Mouse (Mus musculus) frontal cortex, postnatal 25 days (tissue): ENCODE results near the gene Polr1e.
"Not testable (repeated sequence)": the region's sequence is repeated elsewhere in the genome, so short reads cannot be mapped to it uniquely, and the experiment has no call there.

Source experiments
- DNase-seq, 2 experiments: peaks; one replicate each; pipeline ENCODE4 v3.0.0; 2022; ENCODE audit warnings: low spot score in 2 of 2

Gene Polr1e

DNA sequence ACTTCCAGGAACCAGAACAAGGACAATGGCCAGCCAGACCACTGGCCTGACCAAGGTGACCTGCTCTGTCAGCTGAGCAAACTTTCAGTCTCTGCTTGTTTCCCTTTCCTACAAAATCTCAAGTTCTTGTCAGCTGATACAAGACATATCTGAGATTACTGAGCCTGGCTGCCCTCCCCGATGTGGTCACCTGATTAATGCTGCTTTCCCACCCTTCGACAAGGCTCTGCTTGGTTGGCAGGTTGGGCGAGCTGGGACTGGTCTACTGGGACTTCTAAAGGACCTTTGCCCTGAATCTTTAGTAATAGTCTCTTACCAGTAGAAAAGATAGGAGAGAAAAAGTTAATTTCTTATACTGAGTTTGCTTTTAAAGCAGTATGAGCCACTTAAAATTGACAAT is 12.9 kb upstream of the Polr1e start:
- no peak for DNase-seq

- no peak for DNase-seq
Observed at GRCm38 (mm10) chr4:45010806-45011415, 7.5 kb upstream of the Polr1e start.

- peak in 1 of 2 experiments; percentile 41 for DNase-seq
Observed at GRCm38 (mm10) chr4:45011581-45012104, 6.7 kb upstream of the Polr1e start.

DNA sequence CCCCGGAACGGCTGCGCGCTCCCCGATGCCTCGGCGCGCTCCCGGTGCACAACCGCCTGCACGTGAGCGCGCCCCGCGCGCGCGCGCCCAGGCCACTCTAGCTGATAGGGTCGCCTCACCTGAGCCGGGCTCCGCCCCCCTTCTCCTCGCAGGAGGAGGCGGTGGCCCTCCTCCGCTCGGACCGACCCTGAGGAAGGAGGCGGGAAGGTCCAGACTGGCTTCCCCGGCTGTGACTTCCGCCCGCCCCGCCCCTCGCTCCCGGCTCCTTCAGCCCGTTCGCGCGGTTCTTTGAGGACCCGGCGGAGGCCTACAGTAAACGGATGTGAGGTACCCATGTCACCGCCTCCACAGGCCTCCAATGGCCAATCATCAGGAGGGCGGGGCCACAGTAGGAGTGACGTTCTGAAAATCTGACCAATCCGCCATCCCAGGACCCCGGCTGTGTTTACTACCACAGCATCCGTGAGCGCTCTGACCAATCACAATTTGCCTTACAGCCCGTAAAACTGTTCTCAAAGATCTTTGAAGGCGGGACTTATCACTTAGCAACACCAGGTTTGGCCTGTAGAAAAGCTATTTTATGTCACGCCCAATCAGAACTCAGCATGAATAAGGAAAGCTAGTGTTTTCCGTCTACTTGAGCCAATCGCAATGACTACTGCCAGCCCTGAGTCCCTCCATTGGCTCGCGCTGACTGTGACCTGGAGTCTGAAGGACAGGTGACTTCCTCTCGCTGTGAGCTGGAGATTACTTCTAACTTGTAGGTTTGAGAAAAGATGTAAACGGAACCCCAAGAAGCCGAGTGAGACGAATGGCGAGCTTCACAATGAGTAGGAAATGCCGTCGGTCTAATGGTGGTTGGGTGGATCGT is 6.0 kb upstream of the Polr1e start, which contains the start of gene Zbtb5:
TSS of gene Zbtb5 (minus strand) at position 308 of the 871 bp plus-strand sequence.
- DNase-seq: peak; percentile 99

DNA sequence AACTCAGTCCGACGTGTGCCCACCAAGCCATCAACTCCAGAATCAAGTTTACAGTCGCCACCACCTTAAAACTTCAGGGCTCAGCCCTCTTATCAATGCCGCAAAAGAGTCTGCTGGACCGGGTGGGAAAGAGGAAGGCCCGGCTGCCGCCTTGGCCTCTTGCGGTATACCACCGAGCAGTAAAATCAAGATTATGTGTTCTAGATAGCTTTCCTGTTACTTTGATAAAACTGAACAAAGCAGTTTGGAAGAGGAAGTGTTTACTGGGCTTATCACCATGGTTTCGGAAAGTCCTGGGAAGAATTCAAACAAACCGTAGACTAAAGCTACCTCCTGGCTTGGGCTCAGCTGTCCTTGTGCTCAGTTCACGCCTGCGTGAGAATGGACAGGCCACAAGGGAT is 5.4 kb upstream of the Polr1e start:
- no peak for DNase-seq

DNA sequence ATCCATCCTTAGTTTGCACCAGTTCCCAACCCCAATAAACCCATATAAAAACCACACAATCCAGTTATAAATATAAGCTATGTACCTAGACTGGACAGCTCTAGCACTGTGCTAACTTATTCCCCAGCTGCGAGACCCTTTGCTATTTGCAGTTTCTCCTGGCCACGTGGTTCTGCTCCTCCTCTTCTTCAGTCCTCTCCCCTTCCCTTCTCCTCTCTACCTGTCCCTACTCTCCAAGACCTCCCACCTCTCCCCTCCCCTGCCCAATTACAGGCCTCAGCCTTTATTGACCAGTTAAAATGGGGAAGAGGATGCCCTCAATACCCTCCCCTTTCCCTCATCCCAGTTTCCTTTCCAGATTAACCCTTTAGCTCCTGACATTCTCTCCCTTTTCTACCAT is 4.8 kb upstream of the Polr1e start:
- DNase-seq: no peak

DNA sequence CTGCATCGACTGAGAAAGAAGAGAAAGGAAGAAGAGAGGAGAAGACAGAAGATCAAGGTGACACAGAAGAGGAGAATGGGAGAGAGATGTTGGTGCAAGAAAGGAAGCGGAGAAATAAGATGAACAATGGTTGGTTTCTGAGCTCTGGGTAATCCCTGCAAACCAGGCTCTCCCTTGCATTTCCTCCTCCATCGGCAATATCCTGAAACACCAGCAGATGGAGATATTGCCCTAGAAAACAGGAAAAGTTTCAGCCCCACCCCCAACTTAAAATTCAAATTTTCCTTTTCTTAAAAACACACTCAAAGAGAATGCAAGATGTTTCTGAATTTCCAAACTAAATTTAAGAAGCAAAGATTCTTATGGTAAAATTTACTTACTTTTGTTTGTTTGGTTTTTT is 2.8 kb upstream of the Polr1e start:
- DNase-seq: peak; percentile 29 to 54

- DNase-seq: no peak
Observed at GRCm38 (mm10) chr4:45019009-45019408, 626 bp downstream of the Polr1e start.

- no peak for DNase-seq
Observed at GRCm38 (mm10) chr4:45026459-45026858, 8.1 kb downstream of the Polr1e start.

DNA sequence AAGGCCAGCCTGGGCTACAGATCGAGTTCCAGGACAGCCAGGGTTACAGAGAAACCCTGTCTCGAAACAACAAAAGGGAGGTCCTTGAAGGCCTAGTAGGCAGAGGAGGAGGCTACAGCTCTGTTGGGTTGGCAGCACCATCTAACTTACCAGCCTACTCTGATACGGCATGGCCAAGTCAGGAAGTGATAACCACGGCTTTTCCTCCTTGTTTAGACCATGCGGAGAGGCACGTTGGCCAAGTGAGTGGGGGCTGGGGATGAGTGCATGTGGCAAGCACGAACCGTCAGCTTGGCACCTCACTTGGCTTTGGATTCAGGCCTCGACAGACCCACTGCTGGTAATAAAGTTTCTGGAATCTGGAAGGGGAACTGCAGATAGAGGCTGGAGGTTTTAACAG is 14.2 kb downstream of the Polr1e start:
- no peak for DNase-seq

DNA sequence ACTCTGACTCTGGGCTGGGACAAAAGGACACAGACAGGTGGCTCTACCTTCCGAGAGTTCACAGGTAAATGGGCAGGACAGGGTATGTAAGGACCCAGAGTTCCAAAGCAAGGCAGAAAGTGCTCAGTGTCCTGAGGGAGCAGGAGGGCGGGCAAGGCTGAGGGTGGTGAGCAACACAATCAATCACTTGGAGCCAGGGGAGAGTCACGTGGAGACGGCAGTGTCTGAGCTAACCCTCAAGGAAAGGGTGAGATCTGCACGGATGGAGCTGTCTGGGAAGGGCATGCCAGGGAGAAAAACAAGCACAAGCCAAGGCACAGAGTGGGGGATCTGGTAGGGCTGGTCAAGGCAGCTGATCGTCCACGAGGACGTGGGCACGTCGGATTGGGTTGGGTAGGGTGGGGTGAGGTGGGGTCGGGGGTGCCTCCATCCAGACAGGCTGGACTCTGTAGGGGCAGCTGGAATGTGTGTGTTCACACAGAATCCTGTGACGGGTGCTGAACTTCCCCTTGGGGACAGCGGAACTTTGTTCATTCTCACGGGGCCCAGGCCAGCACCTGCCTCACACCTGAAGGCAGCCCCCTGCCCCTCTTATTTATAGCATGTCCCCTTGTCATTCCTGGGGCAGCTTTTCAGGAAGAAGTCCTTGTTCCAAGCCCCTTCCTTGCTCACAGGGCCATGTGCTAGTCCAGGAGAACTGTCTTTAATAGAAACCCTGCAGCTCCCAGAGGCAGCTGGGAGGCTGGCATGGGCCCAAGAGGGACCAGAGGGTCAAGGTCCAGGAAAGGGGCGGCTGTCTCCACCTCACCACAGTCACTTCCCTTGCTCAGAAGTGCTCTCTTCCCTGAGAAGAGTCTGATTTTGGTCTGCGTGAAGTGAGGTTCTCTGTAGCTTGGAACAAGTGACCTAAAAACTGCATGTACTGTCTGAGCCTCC is 16.6 kb downstream of the Polr1e start:
- no peak for DNase-seq

DNA sequence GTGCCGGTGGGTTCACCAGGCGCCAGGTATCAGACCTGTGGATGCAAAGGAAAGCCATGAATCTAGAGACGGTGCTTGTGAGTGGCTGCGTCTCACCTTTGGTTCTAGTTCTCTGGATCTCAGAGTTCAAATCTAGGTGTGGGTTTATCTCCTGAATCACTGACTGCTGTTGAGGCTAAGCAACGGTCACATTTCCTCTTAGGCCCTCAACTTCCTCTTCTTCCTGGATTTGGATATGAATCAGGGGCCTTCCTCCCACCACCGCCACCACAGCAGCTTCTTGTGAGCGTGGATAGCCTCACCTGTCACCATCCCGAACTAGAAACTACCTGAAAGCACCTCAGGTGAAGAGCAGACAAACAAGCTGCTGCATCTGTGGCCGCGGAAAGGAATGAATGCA is 17.7 kb downstream of the Polr1e start:
- no peak for DNase-seq

DNA sequence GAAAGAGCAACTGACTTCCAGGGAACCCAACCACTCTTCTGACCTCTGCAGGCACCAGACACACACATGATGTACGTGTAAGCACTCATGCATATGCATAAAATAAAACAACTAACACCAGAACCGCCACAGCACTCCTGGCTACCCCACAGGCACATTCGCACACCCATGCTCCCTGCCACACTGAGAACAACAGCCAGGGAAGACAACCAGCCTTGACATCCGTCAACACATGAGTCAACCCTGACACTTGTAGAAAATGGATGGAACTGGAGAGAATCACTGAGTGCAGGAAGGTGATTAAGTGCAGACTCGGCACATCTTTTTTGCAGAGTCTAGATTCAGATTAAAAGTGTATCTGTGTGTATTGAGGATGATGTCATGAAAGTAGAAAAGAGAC is 18.2 kb downstream of the Polr1e start:
- DNase-seq: no peak

GRCm38 (mm10) chr4:45037455-45038410 is 19.4 kb downstream of the Polr1e start:
- no peak for DNase-seq

DNA sequence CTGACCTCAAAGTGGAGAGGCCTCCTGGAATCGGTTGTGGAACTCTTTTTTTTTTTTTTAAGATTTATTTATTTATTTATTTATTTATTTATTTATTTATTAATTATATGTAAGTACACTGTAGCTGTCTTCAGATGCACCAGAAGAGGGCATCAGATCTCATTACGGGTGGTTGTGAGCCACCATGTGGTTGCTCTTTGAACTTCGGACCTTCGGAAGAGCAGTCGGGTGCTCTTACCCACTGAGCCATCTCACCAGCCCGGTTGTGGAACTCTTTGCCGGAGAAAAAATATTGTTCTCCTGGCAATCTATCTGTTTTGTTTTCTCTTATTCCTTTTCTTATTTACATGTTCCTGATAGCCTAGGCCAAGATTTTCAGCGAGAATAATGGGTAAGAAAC is 20.5 kb downstream of the Polr1e start:
- not testable (repeated sequence) for DNase-seq

DNA sequence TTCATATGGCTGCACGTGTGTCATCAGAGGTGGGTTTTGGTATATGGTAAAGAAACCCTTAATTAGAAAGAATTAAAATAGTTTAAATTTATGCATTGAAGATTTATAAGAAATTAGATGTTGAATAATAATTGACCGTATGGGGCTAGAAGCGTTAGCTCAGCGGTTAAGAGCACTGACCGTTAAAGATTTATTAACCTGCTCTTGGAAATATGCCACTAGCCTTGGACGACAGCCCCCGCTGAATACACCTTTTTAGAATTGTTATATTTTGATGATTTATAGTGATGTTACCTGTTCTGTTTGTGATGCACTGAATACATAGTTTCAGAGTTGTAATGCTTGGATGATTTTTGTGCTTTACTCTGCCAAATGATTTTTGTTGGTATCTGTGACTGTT is 21.2 kb downstream of the Polr1e start:
- DNase-seq: not testable (repeated sequence)

- DNase-seq: no peak
Observed at GRCm38 (mm10) chr4:45040795-45041194, 22.4 kb downstream of the Polr1e start.

GRCm38 (mm10) chr4:45046679-45047078 is 28.3 kb downstream of the Polr1e start:
- no peak for DNase-seq

GRCm38 (mm10) chr4:45047286-45047887 is 29.0 kb downstream of the Polr1e start:
- DNase-seq: no peak

DNA sequence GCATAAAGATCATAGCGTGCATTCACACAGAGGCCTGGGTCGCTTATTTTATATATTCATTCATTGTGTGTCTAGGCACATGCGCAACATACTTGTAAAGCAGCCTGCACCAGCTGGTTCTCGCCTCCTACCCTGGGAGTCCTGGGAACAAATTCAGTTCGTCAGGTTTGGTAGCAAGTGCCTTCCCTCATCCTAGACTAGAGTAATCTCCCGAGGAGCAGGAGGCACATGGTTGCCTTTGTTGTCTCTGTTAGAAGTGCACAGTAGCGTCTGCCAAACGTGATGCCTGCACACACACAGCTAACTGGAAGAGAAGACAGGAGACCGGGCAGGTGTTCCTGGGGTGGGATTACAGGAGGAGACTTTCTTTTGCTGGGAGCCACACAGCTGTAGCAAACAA is 29.6 kb downstream of the Polr1e start:
- peak in 1 of 2 experiments; percentile 15 for DNase-seq
